Mouse (Mus musculus) thymus, postnatal 36 days (tissue): ENCODE results near the gene Gga2.
A peak's percentile ranks its signal among the peaks of the same experiment; 100 is the strongest.

Source experiments
- DNase-seq, 2 experiments: peaks; one replicate each; pipeline ENCODE4 v3.0.0; 2022; ENCODE audit warnings: mixed read lengths in 2 of 2

Gga2 gene

DNA sequence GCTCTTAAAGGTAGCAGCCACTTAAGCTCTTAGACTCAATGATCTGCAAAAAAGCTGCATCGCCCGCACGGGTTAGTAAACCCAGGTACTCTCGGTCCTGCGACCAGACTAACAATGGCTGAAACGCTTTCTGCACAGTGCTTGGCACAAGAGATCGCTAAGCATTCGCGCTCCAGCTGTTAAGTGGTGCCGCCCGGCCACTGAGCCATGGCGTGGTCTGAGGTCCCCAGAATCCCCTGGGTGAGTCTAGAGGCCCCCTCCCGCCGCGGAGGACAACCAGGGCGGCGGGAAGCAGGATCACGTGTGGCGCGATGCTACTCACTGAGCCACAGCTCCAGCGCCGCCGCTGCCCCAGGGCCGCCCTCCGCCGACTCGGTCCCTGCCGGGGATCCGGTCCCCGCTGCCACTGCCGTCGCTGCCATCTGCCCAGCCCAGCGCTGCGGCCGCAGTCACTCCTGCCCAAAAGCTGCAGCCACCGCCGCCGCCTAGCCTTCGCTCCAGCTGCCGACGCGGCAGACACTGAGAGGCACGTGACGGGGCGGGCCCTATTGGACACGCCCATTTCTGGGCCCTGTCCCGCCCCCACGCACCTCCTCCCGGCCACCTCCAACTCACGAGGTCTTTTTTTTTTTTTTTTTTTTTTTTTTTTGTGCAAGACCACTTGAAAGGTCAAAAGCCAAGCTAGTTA is at the start of gene Gga2:
Gga2 (minus strand) TSS at position 556 of the 688 bp plus-strand sequence.
- DNase-seq = peak; percentile 84 to 88

DNA sequence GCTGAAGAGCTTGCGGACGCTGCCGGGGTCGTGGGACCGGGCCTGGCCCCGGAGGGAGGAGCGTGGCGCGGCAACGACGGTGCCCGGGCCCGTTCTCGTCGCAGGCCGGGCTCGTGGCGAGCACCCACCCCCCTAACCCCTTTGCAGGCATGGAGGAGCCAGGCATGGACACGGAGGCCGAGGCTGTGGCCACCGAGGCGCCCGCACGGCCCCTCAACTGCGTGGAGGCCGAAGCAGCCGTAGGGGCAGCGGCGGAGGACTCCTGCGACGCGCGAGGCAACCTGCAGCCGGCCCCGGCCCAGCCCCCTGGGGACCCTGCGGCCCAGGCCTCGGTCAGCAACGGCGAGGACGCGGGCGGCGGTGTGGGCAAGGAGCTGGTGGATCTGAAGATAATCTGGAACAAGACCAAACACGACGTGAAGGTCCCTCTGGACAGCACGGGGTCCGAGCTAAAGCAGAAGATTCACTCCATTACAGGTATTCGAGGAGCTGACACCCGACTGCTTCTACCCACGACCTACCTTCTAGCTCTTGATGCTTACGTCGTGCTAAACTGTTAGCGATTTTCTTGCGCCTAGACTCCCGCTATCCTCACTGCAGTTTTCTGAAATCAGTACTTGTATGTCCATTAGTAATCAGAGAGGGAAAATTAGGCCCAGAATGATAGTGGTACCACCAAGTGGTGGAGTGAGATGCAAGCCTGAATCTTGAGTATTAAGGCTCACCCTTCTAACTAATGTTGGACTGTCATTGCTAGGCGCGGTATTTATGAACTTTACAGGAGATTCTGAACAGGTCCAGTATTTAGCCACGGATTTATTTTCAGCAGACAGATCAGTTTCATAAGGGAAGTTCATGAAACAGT is 46.7 kb upstream of the Gga2 start:
- no peak for DNase-seq

DNA sequence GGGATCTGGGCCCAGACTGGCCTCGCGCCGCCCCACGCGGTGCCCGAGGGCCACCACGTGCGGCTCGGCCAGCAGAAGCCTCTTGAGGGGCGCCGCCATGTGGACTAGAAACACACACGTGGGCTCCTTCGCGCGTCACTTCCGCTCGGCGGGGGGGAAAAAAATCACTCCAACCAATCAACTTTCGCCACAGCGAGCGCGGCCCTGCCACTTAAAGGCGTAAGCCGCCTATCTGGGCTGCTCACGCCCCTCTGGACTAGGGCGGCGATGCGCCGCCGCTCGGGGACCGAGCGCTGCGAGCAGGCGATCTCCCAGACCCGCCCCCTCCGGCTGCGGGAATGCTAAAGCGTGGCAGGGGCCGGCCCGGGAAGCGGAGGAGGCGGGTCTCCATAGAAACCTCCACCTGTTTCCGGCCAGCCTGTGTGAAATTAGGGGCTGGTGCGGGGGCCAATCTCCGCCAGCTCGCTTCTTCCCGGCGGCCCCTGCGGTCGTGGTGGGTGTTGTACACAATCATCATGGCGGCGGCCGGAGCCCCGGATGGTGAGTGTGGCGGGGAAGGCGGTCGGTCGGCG is 46.0 kb upstream of the Gga2 start, which contains the start of the genes Ubfd1 and Ears2:
Ubfd1 (plus strand) TSS at position 231 of the 572 bp plus-strand sequence.
Ears2 (minus strand) TSS at position 319 of the 572 bp plus-strand sequence.
- peak; percentile 90 to 91 for DNase-seq

GRCm38 (mm10) chr7:122066102-122066944 is 45.3 kb upstream of the Gga2 start:
- no peak for DNase-seq

- DNase-seq = no peak
Observed at GRCm38 (mm10) chr7:122065656-122066055, 44.6 kb upstream of the Gga2 start.

DNA sequence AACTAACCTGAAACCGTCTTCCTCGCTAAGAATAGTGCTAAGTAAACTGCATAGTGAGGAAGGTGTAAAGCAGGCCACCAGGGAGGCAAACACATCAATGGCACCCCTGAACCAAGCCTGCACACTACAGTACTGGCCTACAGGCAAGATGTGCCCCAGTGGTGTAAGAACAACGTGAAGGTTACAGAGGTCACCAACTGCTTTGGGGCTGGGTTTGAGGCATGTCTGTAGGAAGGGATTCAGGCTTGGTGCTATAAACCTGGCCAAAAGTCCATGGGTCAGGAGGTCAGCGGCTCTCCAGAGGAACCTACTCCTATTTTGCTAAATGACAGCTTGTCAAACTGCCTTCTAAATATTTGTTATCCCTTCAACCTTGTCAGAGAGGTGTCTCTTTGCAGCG is 35.6 kb upstream of the Gga2 start:
- DNase-seq = no peak

GRCm38 (mm10) chr7:122050834-122051233 is 29.8 kb upstream of the Gga2 start:
- DNase-seq = no peak

- DNase-seq = no peak
Observed at GRCm38 (mm10) chr7:122048191-122048590, 27.2 kb upstream of the Gga2 start.

DNA sequence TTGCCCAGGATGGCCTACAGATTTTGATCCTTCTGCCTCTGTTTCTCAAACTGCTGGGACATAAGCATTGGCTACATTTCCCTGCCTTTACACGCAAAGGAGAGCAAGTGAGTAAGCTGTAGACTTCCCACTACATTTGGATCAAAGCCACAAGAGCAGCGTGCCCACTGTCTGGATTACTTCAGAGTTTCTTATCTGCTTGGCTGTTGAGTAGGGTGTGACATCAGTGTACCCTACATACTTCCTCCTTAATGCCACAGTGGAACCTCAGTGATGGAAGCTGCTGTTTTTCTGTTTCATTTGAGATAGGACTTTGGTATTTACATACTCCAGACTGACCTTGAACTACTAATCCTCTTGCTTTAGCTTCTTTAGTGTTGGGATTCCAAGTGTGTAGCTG is 25.8 kb upstream of the Gga2 start:
- DNase-seq = no peak

DNA sequence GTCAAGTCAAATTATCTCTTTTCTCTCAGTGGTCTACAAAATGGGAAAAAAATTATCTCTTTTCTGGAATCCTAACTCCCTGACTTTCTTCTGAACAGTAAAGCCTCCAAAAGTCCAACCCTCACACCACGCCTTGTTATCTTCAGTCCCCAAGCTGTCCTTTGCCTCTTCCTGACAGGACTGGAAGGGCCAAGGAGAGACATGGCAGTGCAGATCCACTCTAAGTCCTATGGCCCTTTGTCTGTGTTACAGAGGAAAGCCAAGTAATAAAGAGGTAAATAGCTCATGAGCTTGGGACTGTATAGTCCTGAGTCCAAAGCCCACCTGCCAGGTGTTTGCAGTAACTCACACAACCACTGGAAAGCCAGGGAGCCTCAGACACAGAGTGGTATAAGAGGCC is 24.7 kb upstream of the Gga2 start:
- no peak for DNase-seq

DNA sequence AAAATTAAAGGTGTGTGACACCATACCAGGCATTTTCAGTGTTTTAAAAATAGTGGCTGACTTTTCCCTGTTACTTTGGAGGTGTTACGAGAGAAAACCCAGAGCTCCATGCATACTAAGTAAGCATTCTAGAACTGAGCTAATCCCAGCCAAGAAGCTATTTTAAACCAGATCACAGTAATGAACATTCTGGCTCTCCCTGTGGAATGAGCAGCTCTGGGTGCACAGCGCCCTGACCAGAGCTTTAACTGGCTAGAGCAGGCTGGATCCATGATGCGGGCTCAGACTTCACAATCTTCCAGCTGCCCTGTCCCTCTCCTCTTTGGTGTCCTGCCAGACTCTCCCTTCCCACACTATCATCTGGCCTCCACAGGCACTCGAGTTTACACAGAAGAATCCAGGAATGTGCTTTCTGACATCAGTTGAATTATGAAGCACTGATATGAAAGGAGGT is 24.2 kb upstream of the Gga2 start:
- no peak for DNase-seq

DNA sequence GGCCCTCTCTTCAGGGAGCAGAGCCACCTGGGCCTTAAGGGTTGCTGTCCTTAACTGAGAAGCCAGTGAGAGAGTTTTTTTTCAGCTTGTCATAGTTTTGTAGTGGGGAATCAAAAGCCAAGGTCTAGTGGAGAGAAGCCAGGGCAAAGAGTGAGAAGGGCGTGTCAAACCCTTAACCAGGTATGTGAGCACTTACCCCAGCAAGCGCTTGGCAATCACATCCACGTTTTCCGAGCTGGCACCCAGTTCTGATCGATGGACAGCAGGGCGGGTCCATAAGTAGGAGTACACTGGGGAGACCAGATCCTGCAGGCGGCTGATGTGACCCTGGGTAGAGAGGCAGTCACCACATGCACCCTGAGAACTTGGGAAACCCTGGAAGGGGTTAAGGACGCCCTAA is 23.1 kb upstream of the Gga2 start:
- no peak for DNase-seq

- DNase-seq = no peak
Observed at GRCm38 (mm10) chr7:122034348-122034747, 13.3 kb upstream of the Gga2 start.

DNA sequence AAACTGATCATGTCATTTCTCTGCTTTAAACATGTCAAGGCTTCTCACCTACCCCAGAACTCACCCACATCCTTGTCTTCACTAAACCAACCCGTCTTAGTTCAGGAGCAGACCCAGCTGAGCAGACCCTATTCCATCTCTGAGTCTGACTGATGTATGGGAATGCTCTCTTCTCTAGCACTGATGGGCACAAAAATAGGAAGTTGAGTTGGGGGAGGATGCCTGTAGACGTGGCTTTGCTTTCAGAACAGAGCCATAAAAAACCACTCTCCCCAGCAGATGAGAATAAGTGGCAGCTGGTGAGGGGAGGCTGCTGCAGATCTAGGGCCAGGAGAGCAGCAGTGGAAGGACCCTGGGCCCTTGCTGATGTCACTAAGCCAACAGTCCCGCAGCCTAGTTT is 12.3 kb upstream of the Gga2 start:
- no peak for DNase-seq

DNA sequence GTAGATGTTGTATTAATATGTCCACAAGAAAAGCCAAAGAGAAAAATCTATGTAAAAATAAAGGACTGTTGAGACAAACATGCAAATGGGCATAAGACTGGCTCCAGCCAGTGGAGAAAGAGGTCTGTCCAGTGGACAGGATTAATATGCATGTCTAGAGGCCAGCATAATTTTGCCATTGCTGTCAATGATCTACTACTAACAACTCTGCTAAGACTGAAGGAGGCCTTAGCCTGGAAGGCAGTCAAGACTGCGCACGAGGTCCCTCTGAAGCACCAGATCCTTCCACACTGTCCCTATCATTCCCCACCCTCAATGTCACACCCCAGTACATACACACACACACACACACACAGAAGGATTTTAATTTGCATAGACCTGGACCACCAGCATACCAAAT is 1.1 kb upstream of the Gga2 start:
- no peak for DNase-seq

- no peak for DNase-seq
Observed at GRCm38 (mm10) chr7:122020273-122020666, 752 bp downstream of the Gga2 start.

GRCm38 (mm10) chr7:122018978-122019377 is 2.0 kb downstream of the Gga2 start:
- no peak for DNase-seq

DNA sequence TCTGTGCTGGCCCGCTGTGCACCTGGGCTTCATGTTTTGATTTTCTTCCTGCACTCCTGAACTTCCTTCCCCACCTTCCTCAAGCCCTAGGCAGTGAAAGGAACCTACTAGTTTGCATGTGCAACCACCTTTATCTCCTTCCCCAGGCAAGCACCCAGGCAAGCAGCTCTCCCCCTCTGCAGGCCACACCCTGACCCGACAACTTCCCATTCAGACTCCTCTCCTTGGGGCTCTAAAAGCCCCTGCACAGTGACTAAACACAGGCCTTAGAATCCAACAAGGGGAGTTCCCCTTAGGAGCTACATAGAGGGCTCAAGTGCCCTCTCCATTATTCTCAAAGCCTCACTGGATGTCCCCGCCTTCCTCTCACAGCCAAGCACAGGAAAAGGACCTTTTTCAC is 2.8 kb downstream of the Gga2 start:
- no peak for DNase-seq

- DNase-seq = no peak
Observed at GRCm38 (mm10) chr7:122015734-122016133, 5.3 kb downstream of the Gga2 start.

DNA sequence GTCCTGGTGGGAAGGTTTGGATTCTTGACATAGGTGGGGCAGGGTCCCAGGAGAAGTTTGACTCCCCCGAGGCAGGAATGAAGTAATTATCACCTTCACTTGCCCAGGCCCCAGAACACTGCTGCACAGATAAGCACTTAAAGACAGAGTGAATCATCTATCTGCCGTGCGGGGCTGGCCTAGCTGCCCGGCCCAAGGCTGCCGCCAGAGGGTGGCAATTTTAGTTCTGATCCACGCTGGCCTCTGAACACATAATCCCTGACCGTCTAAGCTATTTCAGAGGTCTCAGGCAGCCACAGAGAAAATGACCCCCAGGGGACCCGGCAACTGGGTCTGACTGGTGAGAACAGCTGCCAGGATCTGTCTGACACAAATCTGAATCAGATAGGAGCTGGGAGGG is 5.9 kb downstream of the Gga2 start:
- no peak for DNase-seq

DNA sequence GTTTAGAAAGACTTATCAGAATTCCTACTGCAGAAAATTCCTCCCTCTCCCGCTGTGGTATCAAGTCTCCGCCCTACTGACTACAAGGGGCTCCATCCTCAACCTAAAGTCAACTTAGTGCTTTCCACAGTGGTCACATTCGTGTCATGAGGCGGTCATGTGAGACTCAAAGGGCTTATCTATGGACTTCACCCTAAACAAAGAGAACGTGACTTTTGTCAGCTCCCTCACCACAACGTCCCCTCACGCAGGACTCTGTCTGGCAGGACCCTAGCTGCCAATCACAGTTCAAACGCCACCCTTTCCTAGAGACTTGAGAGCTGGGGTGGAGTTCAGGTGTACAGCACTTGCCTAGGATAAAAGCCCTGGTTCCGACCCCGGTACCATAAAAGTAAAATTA is 8.1 kb downstream of the Gga2 start:
- DNase-seq = no peak

- DNase-seq = no peak
Observed at GRCm38 (mm10) chr7:122012370-122012769, 8.7 kb downstream of the Gga2 start.

DNA sequence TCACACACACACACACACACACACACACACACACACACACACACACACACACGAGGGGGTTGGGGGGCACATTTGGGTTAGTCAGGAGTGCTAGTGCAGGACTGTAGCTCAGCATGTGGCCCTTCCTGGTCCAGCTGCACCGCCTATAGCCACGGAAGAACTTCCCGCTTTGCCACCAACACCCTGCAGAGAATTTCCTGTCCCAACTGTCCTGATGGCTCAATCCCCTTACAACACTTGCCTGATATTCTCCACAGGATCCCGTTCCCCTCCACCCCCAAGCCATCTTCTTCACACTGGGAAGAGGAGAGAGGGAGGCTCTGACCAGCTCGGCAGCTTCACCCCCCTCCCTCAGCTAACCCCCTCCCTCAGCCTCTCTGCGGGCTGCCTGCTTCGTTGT is 20.6 kb downstream of the Gga2 start:
- DNase-seq = no peak
